Comparison of ENCODE assay signal across 17 mouse cellular contexts in the genomic region with DNA sequence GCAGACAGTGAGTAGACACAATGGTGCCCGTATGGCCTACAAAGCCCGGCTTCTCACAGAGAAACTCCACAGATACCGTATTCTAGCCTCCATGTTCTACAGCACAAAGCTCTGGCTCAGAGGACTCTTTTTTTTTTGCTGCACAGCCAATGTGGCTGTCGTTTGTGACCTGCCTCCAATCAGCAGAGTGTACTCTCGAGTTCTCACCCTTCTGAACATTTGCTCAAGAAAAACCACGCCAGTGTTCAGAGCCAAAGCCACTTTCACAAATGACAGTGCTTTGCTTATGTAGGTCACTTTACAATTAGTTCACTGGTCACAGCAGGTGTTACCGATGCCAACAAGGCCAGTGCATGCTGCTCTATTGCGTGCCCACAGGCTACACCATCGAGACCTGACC.
DNase-seq lines count a peak whose midpoint lies in the region; ATAC-seq lines count a peak whose summit lies in the region.
"Had no signal": no experiment of that assay in that cellular context is flagged by ENCODE, and none has a peak within 500 bp of the region (broad histone marks: within the 10 kb centered on the region; RNA-seq: fewer than 3 reads in every experiment).

No protein-coding gene starts in this region.

- DNase-seq in heart, adult 9 months (ENCODE audit: low spot score in 2 of 2): no peak
- DNase-seq in brain, adult 2 months (ENCODE audit: low read depth, low spot score): peak; percentile 99
- peak; percentile 86 to 94 for DNase-seq in cerebellum, adult 18-20 months
- DNase-seq in cerebellum, postnatal 36 days: peak; percentile 83 to 88
- no peak for DNase-seq in right cerebral cortex, postnatal 10 days (ENCODE audit: low spot score in 2 of 2)
- no peak for DNase-seq in adipocyte (ENCODE audit: low spot score)
- DNase-seq: adrenal gland, postnatal 36 days; embryo, embryonic 11 days; gastrocnemius, postnatal 36 days; kidney, adult 9 months; lung, adult 2 months; lung, postnatal 4 days had no signal

- H3K27me3 ChIP-seq in heart, embryonic 13.5 days (replicated peaks): no peaks in the 10 kb centered on the region
- H3K27me3 ChIP-seq: neural tube, embryonic 15.5 days had no signal

- 83% methylated on average over 9 of the region's 9 CpGs for WGBS in heart, embryonic 13.5 days

- peak overlapping the region; percentile 86 for H3K27ac ChIP-seq in heart, embryonic 13.5 days (replicated peaks)
- H3K27ac ChIP-seq: forebrain, embryonic 12.5 days; neural tube, embryonic 15.5 days had no signal

- H3K9me3 ChIP-seq in heart, embryonic 13.5 days: no peaks in the 10 kb centered on the region
- H3K9me3 ChIP-seq: forebrain, embryonic 12.5 days; neural tube, embryonic 15.5 days had no signal

- H3K4me2 ChIP-seq in heart, embryonic 13.5 days: no peak overlapping the region
- H3K4me2 ChIP-seq: forebrain, embryonic 12.5 days; liver, embryonic 11.5 days; midbrain, embryonic 11.5 days; neural tube, embryonic 15.5 days had no signal

- no peak overlapping the region for H3K9ac ChIP-seq in heart, embryonic 13.5 days
- H3K9ac ChIP-seq: forebrain, embryonic 12.5 days; neural tube, embryonic 15.5 days had no signal

- ATAC-seq in heart, embryonic 13.5 days (ENCODE audit: extremely low read depth, insufficient number of reproducible peaks, low FRiP score, low TSS enrichment): no peak

- H3K36me3 ChIP-seq in heart, embryonic 13.5 days: peaks cover 36% of the 10 kb centered on the region
- H3K36me3 ChIP-seq: forebrain, embryonic 12.5 days had no signal

- H3K4me3 ChIP-seq in heart, embryonic 13.5 days: no peak overlapping the region
- H3K4me3 ChIP-seq: forebrain, embryonic 12.5 days; neural tube, embryonic 15.5 days had no signal

- H3K4me1 ChIP-seq in heart, embryonic 13.5 days: peaks cover 29% of the 10 kb centered on the region
- H3K4me1 ChIP-seq: forebrain, embryonic 12.5 days had no signal

Comparison
In these comparisons a context has a peak if more than half of its experiments do, and no peak if none do; other contexts are left out.
1. DNase-seq: peak in brain, adult 2 months (single experiment), cerebellum, adult 18-20 months (2 of 2) and cerebellum, postnatal 36 days (2 of 2); none in heart, adult 9 months (0 of 2), right cerebral cortex, postnatal 10 days (0 of 2) and adipocyte (single experiment).